9 mouse cellular contexts compared by ENCODE assay signal in genomic region chr13:21934982-21935791, GRCm38 (mm10). TPM values are rescaled to one million over a fixed set of nuclear protein-coding genes. Genes with fewer than 3 reads are reported as not detected.
DNase-seq lines count a peak whose midpoint lies in the region; ATAC-seq and TF ChIP-seq lines count a peak whose summit lies in the region.
"Had no signal": no experiment of that assay in that cellular context is flagged by ENCODE, and none has a peak within 500 bp of the region (broad histone marks: within the 10 kb centered on the region; RNA-seq: fewer than 3 reads in every experiment).

No protein-coding gene starts in this region.

- 15% methylated on average over 17 of the region's 17 CpGs for WGBS in kidney, embryonic 15.5 days

- no peaks in the 10 kb centered on the region for H3K36me3 ChIP-seq in kidney, embryonic 15.5 days
- H3K36me3 ChIP-seq: neural tube, embryonic 13.5 days had no signal

- H3K4me2 ChIP-seq in kidney, embryonic 15.5 days: peak overlapping the region; percentile 56

- no peak overlapping the region for H3K9ac ChIP-seq in kidney, embryonic 15.5 days
- H3K9ac ChIP-seq: neural tube, embryonic 13.5 days had no signal

- ATAC-seq in kidney, embryonic 15.5 days (replicated peaks; ENCODE audit: low FRiP score): no peak

- H3K4me1 ChIP-seq in kidney, embryonic 15.5 days: peaks cover 17% of the 10 kb centered on the region
- H3K4me1 ChIP-seq: neural tube, embryonic 13.5 days had no signal

- TF ChIP-seq CTCF in brain, embryonic 14.5 days (IDR thresholded peaks at IDR 0.05; ENCODE audit: borderline replicate concordance, extremely low read depth, insufficient read depth, insufficient read length): no peak

- DNase-seq in urinary bladder, adult 2 months (ENCODE audit: low spot score): peak; percentile 29
- DNase-seq in urinary bladder, postnatal 10 days (ENCODE audit: low spot score): no peak
- DNase-seq in brain, embryonic 14.5 days (ENCODE audit: low read depth): peak; percentile 69
- peak; percentile 31 for DNase-seq in gastrocnemius, postnatal 14 days
- peak; percentile 51 to 52 for DNase-seq in lung, adult 18-20 months
- peak; percentile 52 for DNase-seq in right cerebral cortex, postnatal 14 days
- DNase-seq in ovary, postnatal 14 days (ENCODE audit: low spot score): no peak

- no peak overlapping the region for H3K4me3 ChIP-seq in kidney, embryonic 15.5 days (replicated peaks)

- H3K9me3 ChIP-seq in kidney, embryonic 15.5 days (replicated peaks): no peaks in the 10 kb centered on the region
- H3K9me3 ChIP-seq: neural tube, embryonic 13.5 days had no signal

- H3K27ac ChIP-seq in kidney, embryonic 15.5 days: peak overlapping the region; percentile 51; the same call in 1 of the 2 replicates
- H3K27ac ChIP-seq: neural tube, embryonic 13.5 days had no signal

- no peaks in the 10 kb centered on the region for H3K27me3 ChIP-seq in kidney, embryonic 15.5 days

- TF ChIP-seq POLR2A in brain, embryonic 14.5 days (IDR thresholded peaks at IDR 0.05; ENCODE audit: borderline replicate concordance, extremely low read depth, insufficient read depth, insufficient read length, poor library complexity, severe bottlenecking): no peak

- intact Hi-C loops in gastrocnemius, postnatal 14 days (cut with DNase I; ENCODE audit: low total_unique reads): no loop called here

RNA-seq across cellular contexts. Expression of gene Zfp184, which starts 9.7 kb away (rescaled TPM):
- polyA plus RNA-seq in urinary bladder, adult 2 months (2012; rRNA removed): 1.7 TPM in 2 replicates
- polyA plus RNA-seq in brain, embryonic 14.5 days (2012; rRNA removed): 14.5 and 14.9 TPM in 2 replicates
- under 1 TPM; 0.33 to 0.38 TPM for total RNA-seq in gastrocnemius, postnatal 14 days (2021)
- 12.1 and 12.5 TPM in 2 replicates for polyA plus RNA-seq in kidney, embryonic 15.5 days (2015; fragmentation: Nextera tagmentation; extraction: Ambion mirVana)

RNA-seq across cellular contexts. Expression of gene Pom121l2, which starts 45.8 kb away (rescaled TPM):
- polyA plus RNA-seq in urinary bladder, adult 2 months (2012; rRNA removed): not detected in 2 replicates
- 0.04 TPM in 1 of 2 replicates, not detected in the other for polyA plus RNA-seq in brain, embryonic 14.5 days (2012; rRNA removed)
- total RNA-seq in gastrocnemius, postnatal 14 days (2021): not detected
- 0.08 and 0.17 TPM in 2 replicates for polyA plus RNA-seq in kidney, embryonic 15.5 days (2015; fragmentation: Nextera tagmentation; extraction: Ambion mirVana)
- polyA plus RNA-seq: neural tube, embryonic 13.5 days had no signal

Comparison
In these comparisons a context has a peak if more than half of its experiments do, and no peak if none do; other contexts are left out.
1. DNase-seq: peak in urinary bladder, adult 2 months (single experiment), brain, embryonic 14.5 days (single experiment), gastrocnemius, postnatal 14 days (single experiment), lung, adult 18-20 months (2 of 2) and right cerebral cortex, postnatal 14 days (single experiment); none in urinary bladder, postnatal 10 days (single experiment) and ovary, postnatal 14 days (single experiment).